Mouse (Mus musculus): ENCODE measurements around the gene Wdr82. TPM values are rescaled to one million over a fixed set of nuclear protein-coding genes. Genes with fewer than 3 reads are reported as not detected.

Gene Wdr82
- total and polyA plus RNA-seq, 3 experiments: 70.4 to 131 (median 100) TPM

GRCm38 (mm10) chr9:106220894-106221523, 50.3 kb downstream of the Wdr82 start:
- dilution Hi-C loops (cut with MboI; ENCODE audit: extremely low pct_ligation_motif_present, extremely low pct_unique_long_range_greater_than_20kb, low sequenced_read_pairs): no loop called here
- H3K27ac ChIP-seq (ENCODE audit: insufficient read depth, low read depth): no peak overlapping the region
- peaks cover 39% of the 10 kb centered on the region for H3K9me3 ChIP-seq (replicated peaks; ENCODE audit: low read length)
- in situ Hi-C loops (cut with MboI; ENCODE audit: low pct_ligation_motif_present, low pct_unique_long_range_greater_than_20kb, low sequenced_read_pairs): no loop called here
- H3K4me1 ChIP-seq (ENCODE audit: control insufficient read depth in 1 of 2, insufficient read depth in 2 of 2): peaks cover 34 to 64% of the 10 kb centered on the region in 2 experiments
- TF ChIP-seq MXI1 (IDR thresholded peaks at IDR 0.05; ENCODE audit: low read depth, low read length) (no peak), JUND (conservative IDR thresholded peaks at IDR 0.05; ENCODE audit: low read depth, low read length) (no peak), ZMIZ1 (IDR thresholded peaks at IDR 0.05; ENCODE audit: low read depth, low read length) (no peak), BHLHE40 (IDR thresholded peaks at IDR 0.05; ENCODE audit: low read depth, low read length) (0 out of 2 replicates have a peak, but pooled peaks have one; percentile 11), POLR2A (IDR thresholded peaks at IDR 0.05; ENCODE audit: low read depth, low read length) (no peak), MAX (IDR thresholded peaks at IDR 0.05; ENCODE audit: low read length) (no peak), MAFK (IDR thresholded peaks at IDR 0.05; ENCODE audit: insufficient replicate concordance, low read length) (0 out of 2 replicates have a peak, but pooled peaks have one; percentile 4)
- no peaks in the 10 kb centered on the region for H3K79me2 ChIP-seq (replicated peaks; ENCODE audit: control insufficient read depth, extremely low read depth, insufficient read depth, poor library complexity, severe bottlenecking)
- H3K36me3 ChIP-seq (replicated peaks in 1 of 2; ENCODE audit: control insufficient read depth in 1 of 2, insufficient read depth in 1 of 2, low read length in 1 of 2): peaks cover 25 to 42% of the 10 kb centered on the region in 2 experiments
- H3K4me3 ChIP-seq (replicated peaks in 1 of 3; ENCODE audit: low read depth in 2 of 3, low read length in 2 of 3, poor library complexity in 1 of 3): no peak overlapping the region
- no peak overlapping the region for H3K4me2 ChIP-seq (ENCODE audit: insufficient read depth, low read depth, poor library complexity, severe bottlenecking)
- no peak overlapping the region for H3K9ac ChIP-seq (ENCODE audit: insufficient read depth, low read depth)
- DNase-seq (ENCODE audit: extremely low read depth): no peak
- no peaks in the 10 kb centered on the region for H3K27me3 ChIP-seq (replicated peaks)

- H3K36me3 ChIP-seq (replicated peaks in 1 of 2; ENCODE audit: control insufficient read depth in 1 of 2, insufficient read depth in 1 of 2, low read length in 1 of 2): peaks cover 28 to 44% of the 10 kb centered on the region in 2 experiments
- no peaks in the 10 kb centered on the region for H3K27me3 ChIP-seq (replicated peaks)
- peaks cover 52% of the 10 kb centered on the region for H3K9me3 ChIP-seq (replicated peaks; ENCODE audit: low read length)
- dilution Hi-C loops (cut with MboI; ENCODE audit: extremely low pct_ligation_motif_present, extremely low pct_unique_long_range_greater_than_20kb, low sequenced_read_pairs): no loop called here
- H3K4me3 ChIP-seq (replicated peaks in 1 of 3; ENCODE audit: low read depth in 2 of 3, low read length in 2 of 3, poor library complexity in 1 of 3): peak within 1 kb of the TSS; percentile 20 to 51 (median 48)
- peak; percentile 96 for DNase-seq (ENCODE audit: extremely low read depth)
- peaks cover 36 to 51% of the 10 kb centered on the region in 2 experiments for H3K4me1 ChIP-seq (ENCODE audit: control insufficient read depth in 1 of 2, insufficient read depth in 2 of 2)
- in situ Hi-C loops (cut with MboI; ENCODE audit: low pct_ligation_motif_present, low pct_unique_long_range_greater_than_20kb, low sequenced_read_pairs): no loop called here
- H3K9ac ChIP-seq (ENCODE audit: insufficient read depth, low read depth): peak within 1 kb of the TSS; percentile 34
- H3K27ac ChIP-seq (ENCODE audit: insufficient read depth, low read depth): peak within 1 kb of the TSS; percentile 95
- peak within 1 kb of the TSS; percentile 65 for H3K4me2 ChIP-seq (ENCODE audit: insufficient read depth, low read depth, poor library complexity, severe bottlenecking)
- no peaks in the 10 kb centered on the region for H3K79me2 ChIP-seq (replicated peaks; ENCODE audit: control insufficient read depth, extremely low read depth, insufficient read depth, poor library complexity, severe bottlenecking)
- TF ChIP-seq UBTF (IDR thresholded peaks at IDR 0.05; ENCODE audit: low read depth, low read length) (peak; percentile 14; the same call in 1 of the 2 replicates), ZMIZ1 (IDR thresholded peaks at IDR 0.05; ENCODE audit: low read depth, low read length) (no peak; the same call in 1 of the 2 replicates), MXI1 (IDR thresholded peaks at IDR 0.05; ENCODE audit: low read depth, low read length) (peak; percentile 59; the same call in 1 of the 2 replicates), MAZ (IDR thresholded peaks at IDR 0.05; ENCODE audit: low read depth, low read length) (peak; percentile 99), TCF12 (IDR thresholded peaks at IDR 0.05; ENCODE audit: low read depth, low read length) (peak; percentile 99), MAX (IDR thresholded peaks at IDR 0.05; ENCODE audit: low read length) (peak; percentile 74), USF2 (conservative IDR thresholded peaks at IDR 0.05; ENCODE audit: low read depth, low read length) (0 out of 2 replicates have a peak, but pooled peaks have one; percentile 21), SIN3A (IDR thresholded peaks at IDR 0.05; ENCODE audit: low read length) (peak; percentile 68), BHLHE40 (IDR thresholded peaks at IDR 0.05; ENCODE audit: low read depth, low read length) (peak; percentile 92), POLR2AphosphoS2 (IDR thresholded peaks at IDR 0.05; ENCODE audit: low read depth, low read length) (no peak), TBP (conservative IDR thresholded peaks at IDR 0.05; ENCODE audit: low read depth, low read length) (peak; percentile 94), RAD21 (IDR thresholded peaks at IDR 0.05; ENCODE audit: low read depth, low read length) (no peak; the same call in none of the 2 replicates), CHD1 (IDR thresholded peaks at IDR 0.05; ENCODE audit: low read depth, low read length) (peak; percentile 73; the same call in 1 of the 2 replicates), JUND (conservative IDR thresholded peaks at IDR 0.05; ENCODE audit: low read depth, low read length) (peak; percentile 96), PAX5 (IDR thresholded peaks at IDR 0.05; ENCODE audit: low read length) (no peak), NELFE (IDR thresholded peaks at IDR 0.05; ENCODE audit: low read depth, low read length) (peak; percentile 78), EP300 (IDR thresholded peaks at IDR 0.05; ENCODE audit: low read length) (peak; percentile 99), CHD2 (IDR thresholded peaks at IDR 0.05; ENCODE audit: low read length) (peak; percentile 94), MYC (IDR thresholded peaks at IDR 0.05; ENCODE audit: low read depth, low read length) (peak; percentile 77), MEF2A (IDR thresholded peaks at IDR 0.05; ENCODE audit: borderline replicate concordance, low read depth, low read length) (peak; percentile 90), ZC3H11A (IDR thresholded peaks at IDR 0.05; ENCODE audit: low read depth, low read length) (no peak), ELF1 (IDR thresholded peaks at IDR 0.05; ENCODE audit: low read depth, low read length) (peak; percentile 57), POLR2A (IDR thresholded peaks at IDR 0.05; ENCODE audit: low read depth, low read length) (peak; percentile 64), HCFC1 (IDR thresholded peaks at IDR 0.05; ENCODE audit: low read depth, low read length) (peak; percentile 51; the same call in 1 of the 2 replicates), MAFK (IDR thresholded peaks at IDR 0.05; ENCODE audit: insufficient replicate concordance, low read length) (peak; percentile 91), CTCF (conservative IDR thresholded peaks at IDR 0.05 in 1 of 2, IDR thresholded peaks at IDR 0.05 in 1 of 2; ENCODE audit: low read depth in 2 of 2, low read length in 2 of 2) (0 out of 4 replicates have a peak, but pooled peaks of 1 of the 2 experiments have one; percentile 0), ETS1 (conservative IDR thresholded peaks at IDR 0.05; ENCODE audit: low read depth, low read length) (peak; percentile 98), E2F4 (IDR thresholded peaks at IDR 0.05; ENCODE audit: insufficient replicate concordance, low read depth, low read length) (no peak), USF1 (IDR thresholded peaks at IDR 0.05; ENCODE audit: low read depth, low read length) (peak; percentile 33; the same call in 1 of the 2 replicates)
Observed at GRCm38 (mm10) chr9:106222261-106222851, 51.6 kb downstream of the Wdr82 start, which contains the start of gene Tlr9. Gene Tlr9, plus strand, starts transcription at chr9:106222598.
